Mouse (Mus musculus) thymus, postnatal 14 days (tissue): ENCODE measurements around the gene Rbm17.
"Not testable (repeated sequence)": the region's sequence is repeated elsewhere in the genome, so short reads cannot be mapped to it uniquely, and the experiment has no call there.

Experiments used
- DNase-seq: peaks from one replicate; pipeline ENCODE4 v3.0.0; 2021

The Rbm17 gene

GRCm38 (mm10) chr2:11542640-11543039, 61.3 kb downstream of the Rbm17 start:
- DNase-seq: peak; percentile 75

- DNase-seq: no peak
These were observed 61.8 kb downstream of the Rbm17 start for GRCm38 (mm10) chr2:11542121-11542520.

DNA sequence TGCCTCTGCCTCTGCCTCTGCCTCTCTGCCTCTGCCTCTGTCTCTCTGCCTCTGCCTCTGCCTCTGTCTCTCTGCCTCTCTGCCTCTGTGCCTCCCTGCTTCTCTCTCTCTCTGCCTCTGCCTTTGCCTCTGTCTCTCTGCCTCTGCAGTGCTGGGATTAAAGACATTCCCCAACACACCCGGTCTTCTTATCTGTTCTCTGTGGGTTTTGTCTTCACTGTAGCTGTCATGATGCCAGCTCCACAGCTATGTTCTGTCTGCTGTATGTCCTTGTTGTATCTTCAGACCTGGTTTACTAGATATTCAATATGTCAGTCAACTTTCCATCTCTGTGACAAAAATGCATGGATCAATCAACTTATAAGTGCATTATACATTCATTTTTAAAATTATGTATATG, 62.4 kb downstream of the Rbm17 start:
- not testable (repeated sequence) for DNase-seq

GRCm38 (mm10) chr2:11535966-11536365, 68.0 kb downstream of the Rbm17 start:
- no peak for DNase-seq
